Mouse (Mus musculus) liver, postnatal 0 days (tissue): ENCODE data around the gene Ngb. TPM values are rescaled to one million over a fixed set of nuclear protein-coding genes. Genes with fewer than 3 reads are reported as not detected.

Experiments used
- ATAC-seq: fragments of 200-750 bp; cut with Nextera tagmentation; 2 replicates; pipeline ENCODE4 v1.8.0; 2017; ENCODE audit warnings: mild to moderate bottlenecking, moderate library complexity
- DNase-seq: peaks from one replicate; pipeline ENCODE4 v3.0.0-alpha.2; 2016
- H3K27ac ChIP-seq: fragments of 300-500 bp; sonication (generic); 2 replicates; pipeline ENCODE4 v1.5.1; 2014; ENCODE audit warnings: antibody characterized with exemption, moderate library complexity, mild to moderate bottlenecking, low read depth
- H3K27me3 ChIP-seq: fragments of 300-500 bp; sonication (generic); 2 replicates; pipeline ENCODE4 v1.6.1; 2014; ENCODE audit warnings: low read length, control low read depth, mixed read lengths; ENCODE audit not compliant: insufficient read depth
- H3K36me3 ChIP-seq: fragments of 300-500 bp; sonication (generic); replicated peaks from 2 replicates; pipeline ENCODE4 v1.6.1; 2014; ENCODE audit warnings: mild to moderate bottlenecking, control low read depth, low read length, moderate library complexity, mixed read lengths; ENCODE audit not compliant: insufficient read depth
- H3K4me1 ChIP-seq: fragments of 300-500 bp; sonication (generic); 2 replicates; pipeline ENCODE4 v1.6.1; 2014; ENCODE audit warnings: antibody characterized with exemption, mild to moderate bottlenecking, control low read depth; ENCODE audit not compliant: insufficient read depth
- H3K4me2 ChIP-seq: fragments of 300-500 bp; sonication (generic); 2 replicates; pipeline ENCODE4 v1.6.1; 2014; ENCODE audit warnings: low read depth, mild to moderate bottlenecking, low read length, moderate library complexity, mixed read lengths
- H3K4me3 ChIP-seq: fragments of 300-500 bp; sonication (generic); 2 replicates; pipeline ENCODE4 v1.5.1; 2014; ENCODE audit warnings: low read depth, low read length
- H3K9ac ChIP-seq: fragments of 300-500 bp; sonication (generic); replicated peaks from 2 replicates; pipeline ENCODE4 v1.6.1; 2014; ENCODE audit warnings: mild to moderate bottlenecking, moderate library complexity
- H3K9me3 ChIP-seq: fragments of 300-500 bp; sonication (generic); 2 replicates; pipeline ENCODE4 v1.6.1; 2016; ENCODE audit warnings: mild to moderate bottlenecking, control low read depth, low read length, mixed read lengths
- CTCF ChIP-seq: sonication (generic); IDR thresholded peaks from 2 replicates; pipeline ENCODE4 v1.5.1; 2016; ENCODE audit warnings: antibody characterized with exemption, low read depth
- EP300 ChIP-seq: IDR thresholded peaks from 2 replicates; pipeline ENCODE4 v1.6.1; 2016; ENCODE audit warnings: antibody characterized with exemption, low read depth, mild to moderate bottlenecking
- WGBS: fragments of 180-500 bp; shearing (Covaris S2); extraction: QIAGEN DNeasy Blood & Tissue Kit; methylation state at CpG from one replicate; pipeline ENCODE4 v1.1.7; 2014; ENCODE audit not compliant: insufficient replicate concordance; 5-methylcytosine and 5-hydroxymethylcytosine counted together
- polyA plus RNA-seq: library from polyadenylated mRNA; unstranded; fragments of >200 nt; fragmentation: Nextera tagmentation; extraction: Ambion mirVana; gene quantifications from 2 replicates; pipeline ENCODE4 v1.2.1, GENCODE M21; 2015

The Ngb gene
- polyA plus RNA-seq, 1 experiment from 2014 or later = not detected

GRCm38 (mm10) chr12:87103471-87103870 lies 1.1 kb upstream of the Ngb start:
- no peaks in the 10 kb centered on the region for H3K9me3 ChIP-seq
- H3K4me2 ChIP-seq = no peak overlapping the region
- no peaks in the 10 kb centered on the region for H3K36me3 ChIP-seq
- no peak for ATAC-seq
- H3K27me3 ChIP-seq = peaks cover 10% of the 10 kb centered on the region
- no peak overlapping the region for H3K9ac ChIP-seq
- no peak for DNase-seq
- no peak overlapping the region for H3K27ac ChIP-seq
- no peaks in the 10 kb centered on the region for H3K4me1 ChIP-seq
- 80% methylated on average over 4 of the region's 4 CpGs for WGBS
- no peak overlapping the region for H3K4me3 ChIP-seq
- TF ChIP-seq CTCF (no peak), EP300 (no peak)

GRCm38 (mm10) chr12:87100331-87100730 lies 2.0 kb downstream of the Ngb start:
- H3K27me3 ChIP-seq = peaks cover 10% of the 10 kb centered on the region
- H3K4me2 ChIP-seq = no peak overlapping the region
- no peak for DNase-seq
- H3K36me3 ChIP-seq = no peaks in the 10 kb centered on the region
- 78% methylated on average over 4 of the region's 4 CpGs for WGBS
- TF ChIP-seq CTCF (no peak), EP300 (no peak)
- no peaks in the 10 kb centered on the region for H3K4me1 ChIP-seq
- no peak overlapping the region for H3K9ac ChIP-seq
- no peak for ATAC-seq
- H3K4me3 ChIP-seq = no peak overlapping the region
- no peak overlapping the region for H3K27ac ChIP-seq
- no peaks in the 10 kb centered on the region for H3K9me3 ChIP-seq

GRCm38 (mm10) chr12:87093671-87094070 lies 8.7 kb downstream of the Ngb start:
- Histone ChIP-seq H3K36me3 (no peaks in the 10 kb centered on the region), H3K4me3 (no peak overlapping the region), H3K4me2 (no peak overlapping the region), H3K9me3 (no peaks in the 10 kb centered on the region), H3K4me1 (peaks cover 2% of the 10 kb centered on the region; the same call in 1 of the 2 replicates), H3K27ac (no peak overlapping the region), H3K9ac (no peak overlapping the region), H3K27me3 (no peaks in the 10 kb centered on the region)
- 58% methylated on average over 6 of the region's 6 CpGs for WGBS
- ATAC-seq (no peak), DNase-seq (no peak)
- no peak for TF ChIP-seq CTCF
- no peak for TF ChIP-seq EP300

GRCm38 (mm10) chr12:87093249-87093648 lies 9.1 kb downstream of the Ngb start:
- Histone ChIP-seq H3K9ac (no peak overlapping the region), H3K4me2 (no peak overlapping the region), H3K4me1 (peaks cover 2% of the 10 kb centered on the region; the same call in 1 of the 2 replicates), H3K27me3 (no peaks in the 10 kb centered on the region), H3K4me3 (no peak overlapping the region), H3K9me3 (no peaks in the 10 kb centered on the region), H3K36me3 (no peaks in the 10 kb centered on the region), H3K27ac (no peak overlapping the region)
- ATAC-seq (no peak), DNase-seq (no peak)
- WGBS = 74% methylated on average over 4 of the region's 4 CpGs
- TF ChIP-seq EP300 = no peak
- no peak for TF ChIP-seq CTCF

- Histone ChIP-seq H3K36me3 (no peaks in the 10 kb centered on the region), H3K9me3 (no peaks in the 10 kb centered on the region), H3K4me3 (no peak overlapping the region), H3K27me3 (no peaks in the 10 kb centered on the region), H3K4me1 (peaks cover 2% of the 10 kb centered on the region; the same call in 1 of the 2 replicates), H3K4me2 (no peak overlapping the region), H3K27ac (no peak overlapping the region), H3K9ac (no peak overlapping the region)
- DNase-seq (no peak), ATAC-seq (no peak)
- TF ChIP-seq CTCF (no peak), EP300 (no peak)
- WGBS = 41% methylated on average over 2 of the region's 2 CpGs
Observed at GRCm38 (mm10) chr12:87091916-87092315, 10.4 kb downstream of the Ngb start.

GRCm38 (mm10) chr12:87089701-87090100 lies 12.6 kb downstream of the Ngb start:
- WGBS = 61% methylated on average over 2 of the region's 2 CpGs
- Histone ChIP-seq H3K27me3 (no peaks in the 10 kb centered on the region), H3K27ac (no peak overlapping the region), H3K4me1 (peaks cover 2% of the 10 kb centered on the region; the same call in 1 of the 2 replicates), H3K4me3 (no peak overlapping the region), H3K36me3 (no peaks in the 10 kb centered on the region), H3K9me3 (no peaks in the 10 kb centered on the region), H3K9ac (no peak overlapping the region), H3K4me2 (no peak overlapping the region)
- TF ChIP-seq EP300 (no peak), CTCF (no peak)
- DNase-seq (no peak), ATAC-seq (peak; percentile 40; the same call in 1 of the 2 replicates)

GRCm38 (mm10) chr12:87089255-87089654 lies 13.1 kb downstream of the Ngb start:
- H3K4me1 ChIP-seq = peaks cover 2% of the 10 kb centered on the region; the same call in 1 of the 2 replicates
- no peak overlapping the region for H3K4me3 ChIP-seq
- H3K4me2 ChIP-seq = no peak overlapping the region
- H3K9me3 ChIP-seq = no peaks in the 10 kb centered on the region
- no peak overlapping the region for H3K27ac ChIP-seq
- no peak for TF ChIP-seq EP300
- no peak for TF ChIP-seq CTCF
- ATAC-seq (no peak), DNase-seq (no peak)
- no peaks in the 10 kb centered on the region for H3K36me3 ChIP-seq
- H3K27me3 ChIP-seq = no peaks in the 10 kb centered on the region
- H3K9ac ChIP-seq = no peak overlapping the region
- WGBS = 68% methylated on average over 3 of the region's 4 CpGs
